Mouse (Mus musculus): ENCODE data around the gene Pde8b. TPM values are rescaled to one million over a fixed set of nuclear protein-coding genes. Genes with fewer than 3 reads are reported as not detected.

Pde8b gene
- polyA plus RNA-seq, 1 experiment from 2014 or later: 3.6 TPM

- Histone ChIP-seq H3K4me1 (ENCODE audit: control insufficient read depth, insufficient read depth, low read length) (no peaks in the 10 kb centered on the region), H3K36me3 (ENCODE audit: control insufficient read depth, insufficient read depth, low read length) (no peaks in the 10 kb centered on the region), H3K4me2 (ENCODE audit: low read length) (no peak overlapping the region), H3K27ac (ENCODE audit: low read depth, low read length) (no peak overlapping the region), H3K27me3 (replicated peaks; ENCODE audit: control insufficient read depth, insufficient read depth, low read length) (no peaks in the 10 kb centered on the region), H3K4me3 (ENCODE audit: low read depth, low read length) (no peak overlapping the region), H3K9me3 (replicated peaks; ENCODE audit: control insufficient read depth, low read length) (no peaks in the 10 kb centered on the region), H3K9ac (ENCODE audit: low read length) (no peak overlapping the region)
- no peak for ATAC-seq
- 59% methylated on average over 4 of the region's 4 CpGs for WGBS
- no peak for DNase-seq (ENCODE audit: low spot score)
These were observed 145.3 kb downstream of the Pde8b start for GRCm38 (mm10) chr13:95104865-95105264.

GRCm38 (mm10) chr13:95102985-95103590, 147.0 kb downstream of the Pde8b start:
- Histone ChIP-seq H3K4me3 (ENCODE audit: low read depth, low read length) (no peak overlapping the region), H3K27me3 (replicated peaks; ENCODE audit: control insufficient read depth, insufficient read depth, low read length) (no peaks in the 10 kb centered on the region), H3K27ac (ENCODE audit: low read depth, low read length) (no peak overlapping the region), H3K4me1 (ENCODE audit: control insufficient read depth, insufficient read depth, low read length) (no peaks in the 10 kb centered on the region), H3K9ac (ENCODE audit: low read length) (no peak overlapping the region), H3K4me2 (ENCODE audit: low read length) (no peak overlapping the region), H3K36me3 (ENCODE audit: control insufficient read depth, insufficient read depth, low read length) (no peaks in the 10 kb centered on the region), H3K9me3 (replicated peaks; ENCODE audit: control insufficient read depth, low read length) (no peaks in the 10 kb centered on the region)
- 52% methylated on average over 4 of the region's 4 CpGs for WGBS
- ATAC-seq (no peak), DNase-seq (ENCODE audit: low spot score) (no peak)

GRCm38 (mm10) chr13:95101315-95101714, 148.8 kb downstream of the Pde8b start:
- Histone ChIP-seq H3K27me3 (replicated peaks; ENCODE audit: control insufficient read depth, insufficient read depth, low read length) (no peaks in the 10 kb centered on the region), H3K36me3 (ENCODE audit: control insufficient read depth, insufficient read depth, low read length) (no peaks in the 10 kb centered on the region), H3K9me3 (replicated peaks; ENCODE audit: control insufficient read depth, low read length) (no peaks in the 10 kb centered on the region), H3K4me1 (ENCODE audit: control insufficient read depth, insufficient read depth, low read length) (no peaks in the 10 kb centered on the region), H3K27ac (ENCODE audit: low read depth, low read length) (no peak overlapping the region), H3K4me3 (ENCODE audit: low read depth, low read length) (no peak overlapping the region), H3K9ac (ENCODE audit: low read length) (no peak overlapping the region), H3K4me2 (ENCODE audit: low read length) (no peak overlapping the region)
- DNase-seq (ENCODE audit: low spot score) (no peak), ATAC-seq (no peak)
- WGBS: 90% methylated on average over 8 of the region's 8 CpGs

GRCm38 (mm10) chr13:95098931-95099720, 151.0 kb downstream of the Pde8b start:
- no peak overlapping the region for H3K4me3 ChIP-seq (ENCODE audit: low read depth, low read length)
- no peak for ATAC-seq
- no peaks in the 10 kb centered on the region for H3K9me3 ChIP-seq (replicated peaks; ENCODE audit: control insufficient read depth, low read length)
- H3K36me3 ChIP-seq (ENCODE audit: control insufficient read depth, insufficient read depth, low read length): no peaks in the 10 kb centered on the region
- no peak overlapping the region for H3K9ac ChIP-seq (ENCODE audit: low read length)
- H3K27ac ChIP-seq (ENCODE audit: low read depth, low read length): no peak overlapping the region
- no peak overlapping the region for H3K4me2 ChIP-seq (ENCODE audit: low read length)
- DNase-seq (ENCODE audit: low spot score): no peak
- no peaks in the 10 kb centered on the region for H3K4me1 ChIP-seq (ENCODE audit: control insufficient read depth, insufficient read depth, low read length)
- no peaks in the 10 kb centered on the region for H3K27me3 ChIP-seq (replicated peaks; ENCODE audit: control insufficient read depth, insufficient read depth, low read length)
- 88% methylated on average over 8 of the region's 8 CpGs for WGBS

- Histone ChIP-seq H3K9me3 (replicated peaks; ENCODE audit: control insufficient read depth, low read length) (no peaks in the 10 kb centered on the region), H3K9ac (ENCODE audit: low read length) (no peak overlapping the region), H3K4me1 (ENCODE audit: control insufficient read depth, insufficient read depth, low read length) (no peaks in the 10 kb centered on the region), H3K4me2 (ENCODE audit: low read length) (no peak overlapping the region), H3K36me3 (ENCODE audit: control insufficient read depth, insufficient read depth, low read length) (no peaks in the 10 kb centered on the region), H3K27me3 (replicated peaks; ENCODE audit: control insufficient read depth, insufficient read depth, low read length) (no peaks in the 10 kb centered on the region), H3K4me3 (ENCODE audit: low read depth, low read length) (no peak overlapping the region), H3K27ac (ENCODE audit: low read depth, low read length) (no peak overlapping the region)
- DNase-seq (ENCODE audit: low spot score) (no peak), ATAC-seq (no peak)
- WGBS: 84% methylated on average over 3 of the region's 3 CpGs
These were observed 153.5 kb downstream of the Pde8b start for GRCm38 (mm10) chr13:95096646-95097045.

GRCm38 (mm10) chr13:95095860-95096259, 154.3 kb downstream of the Pde8b start:
- ATAC-seq (no peak), DNase-seq (ENCODE audit: low spot score) (no peak)
- Histone ChIP-seq H3K27ac (ENCODE audit: low read depth, low read length) (no peak overlapping the region), H3K4me3 (ENCODE audit: low read depth, low read length) (no peak overlapping the region), H3K27me3 (replicated peaks; ENCODE audit: control insufficient read depth, insufficient read depth, low read length) (no peaks in the 10 kb centered on the region), H3K9ac (ENCODE audit: low read length) (no peak overlapping the region), H3K4me1 (ENCODE audit: control insufficient read depth, insufficient read depth, low read length) (no peaks in the 10 kb centered on the region), H3K36me3 (ENCODE audit: control insufficient read depth, insufficient read depth, low read length) (no peaks in the 10 kb centered on the region), H3K9me3 (replicated peaks; ENCODE audit: control insufficient read depth, low read length) (no peaks in the 10 kb centered on the region), H3K4me2 (ENCODE audit: low read length) (no peak overlapping the region)
- 30% methylated on average over 10 of the region's 10 CpGs for WGBS

GRCm38 (mm10) chr13:95091546-95092445, 158.3 kb downstream of the Pde8b start:
- DNase-seq (ENCODE audit: low spot score): no peak
- no peaks in the 10 kb centered on the region for H3K36me3 ChIP-seq (ENCODE audit: control insufficient read depth, insufficient read depth, low read length)
- H3K9me3 ChIP-seq (replicated peaks; ENCODE audit: control insufficient read depth, low read length): no peaks in the 10 kb centered on the region
- H3K4me3 ChIP-seq (ENCODE audit: low read depth, low read length): no peak overlapping the region
- no peaks in the 10 kb centered on the region for H3K27me3 ChIP-seq (replicated peaks; ENCODE audit: control insufficient read depth, insufficient read depth, low read length)
- no peak for ATAC-seq
- H3K27ac ChIP-seq (ENCODE audit: low read depth, low read length): no peak overlapping the region
- H3K4me2 ChIP-seq (ENCODE audit: low read length): no peak overlapping the region
- H3K4me1 ChIP-seq (ENCODE audit: control insufficient read depth, insufficient read depth, low read length): no peaks in the 10 kb centered on the region
- no peak overlapping the region for H3K9ac ChIP-seq (ENCODE audit: low read length)
- WGBS: 90% methylated on average over 14 of the region's 14 CpGs

- no peak overlapping the region for H3K27ac ChIP-seq (ENCODE audit: low read depth, low read length)
- H3K36me3 ChIP-seq (ENCODE audit: control insufficient read depth, insufficient read depth, low read length): no peaks in the 10 kb centered on the region
- DNase-seq (ENCODE audit: low spot score): no peak
- no peaks in the 10 kb centered on the region for H3K27me3 ChIP-seq (replicated peaks; ENCODE audit: control insufficient read depth, insufficient read depth, low read length)
- H3K9ac ChIP-seq (ENCODE audit: low read length): no peak overlapping the region
- no peak overlapping the region for H3K4me3 ChIP-seq (ENCODE audit: low read depth, low read length)
- no peak overlapping the region for H3K4me2 ChIP-seq (ENCODE audit: low read length)
- 78% methylated on average over 8 of the region's 8 CpGs for WGBS
- H3K9me3 ChIP-seq (replicated peaks; ENCODE audit: control insufficient read depth, low read length): no peaks in the 10 kb centered on the region
- H3K4me1 ChIP-seq (ENCODE audit: control insufficient read depth, insufficient read depth, low read length): no peaks in the 10 kb centered on the region
- no peak for ATAC-seq
These were observed 162.8 kb downstream of the Pde8b start for GRCm38 (mm10) chr13:95087358-95087787.

Data from forebrain, embryonic 14.5 days (tissue).